Mouse (Mus musculus): ENCODE measurements around the gene Slc5a12.

The Slc5a12 gene

GRCm38 (mm10) chr2:110596932-110597331, at the start of gene Slc5a12:
Gene Slc5a12 (plus strand): TSS chr2:110597298.
- DNase-seq (ENCODE audit: low spot score): no peak

GRCm38 (mm10) chr2:110556098-110556497, 41.0 kb upstream of the Slc5a12 start:
- DNase-seq (ENCODE audit: low spot score): no peak

- no peak for DNase-seq (ENCODE audit: low spot score)
Observed at GRCm38 (mm10) chr2:110562621-110563020, 34.5 kb upstream of the Slc5a12 start.

GRCm38 (mm10) chr2:110564673-110565627, 32.1 kb upstream of the Slc5a12 start:
- no peak for DNase-seq (ENCODE audit: low spot score)

GRCm38 (mm10) chr2:110586692-110587091, 10.4 kb upstream of the Slc5a12 start:
- no peak for DNase-seq (ENCODE audit: low spot score)

- DNase-seq (ENCODE audit: low spot score): no peak
Observed at GRCm38 (mm10) chr2:110590007-110590406, 7.1 kb upstream of the Slc5a12 start.

GRCm38 (mm10) chr2:110592276-110592675, 4.8 kb upstream of the Slc5a12 start:
- no peak for DNase-seq (ENCODE audit: low spot score)

- DNase-seq (ENCODE audit: low spot score): no peak
Observed at GRCm38 (mm10) chr2:110644358-110644757, 47.3 kb downstream of the Slc5a12 start.

- no peak for DNase-seq (ENCODE audit: low spot score)
Observed at GRCm38 (mm10) chr2:110644846-110645245, 47.7 kb downstream of the Slc5a12 start.

GRCm38 (mm10) chr2:110663329-110663728, 66.2 kb downstream of the Slc5a12 start:
- no peak for DNase-seq (ENCODE audit: low spot score)

GRCm38 (mm10) chr2:110671071-110671624, 74.0 kb downstream of the Slc5a12 start:
- no peak for DNase-seq (ENCODE audit: low spot score)

Measured in spleen, adult 12 weeks (tissue).